Comparison of ENCODE assay signal across 20 mouse cellular contexts in genomic region chr19:36663918-36664317, GRCm38 (mm10).
DNase-seq lines count a peak whose midpoint lies in the region; ATAC-seq and TF ChIP-seq lines count a peak whose summit lies in the region.
"Had no signal": no experiment of that assay in that cellular context is flagged by ENCODE, and none has a peak within 500 bp of the region (broad histone marks: within the 10 kb centered on the region; RNA-seq: fewer than 3 reads in every experiment).

No protein-coding gene starts in this region.

- intact Hi-C loops in heart, adult 2 months (cut with DNase I), result no loop called here
- intact Hi-C loops in heart, postnatal 36 days (cut with DNase I), result no loop called here

- H3K9ac ChIP-seq in heart, adult 2 months (ENCODE audit: low read depth, low read length), result no peak overlapping the region
- H3K9ac ChIP-seq in heart, embryonic 13.5 days, result no peak overlapping the region
- H3K9ac ChIP-seq in liver, adult 2 months (ENCODE audit: low read depth, low read length), result no peak overlapping the region
- H3K9ac ChIP-seq: embryonic facial prominence, embryonic 12.5 days; hindbrain, embryonic 14.5 days; intestine, embryonic 15.5 days had no signal

- no peak overlapping the region for H3K4me3 ChIP-seq in heart, adult 2 months
- no peak overlapping the region for H3K4me3 ChIP-seq in heart, embryonic 13.5 days
- no peak overlapping the region for H3K4me3 ChIP-seq in liver, adult 2 months (ENCODE audit: insufficient read depth, low read depth, low read length)
- H3K4me3 ChIP-seq: embryonic facial prominence, embryonic 12.5 days; hindbrain, embryonic 10.5 days; intestine, embryonic 15.5 days had no signal

- TF ChIP-seq EP300 in heart, adult 2 months (IDR thresholded peaks at IDR 0.05; ENCODE audit: insufficient read depth, low read depth, low read length), result no peak

- H3K27me3 ChIP-seq in heart, adult 2 months (ENCODE audit: control insufficient read depth, insufficient read depth, low read length), result no peaks in the 10 kb centered on the region
- H3K27me3 ChIP-seq in heart, embryonic 13.5 days (replicated peaks), result no peaks in the 10 kb centered on the region
- no peaks in the 10 kb centered on the region for H3K27me3 ChIP-seq in liver, adult 2 months (ENCODE audit: control insufficient read depth, insufficient read depth, low read length)
- H3K27me3 ChIP-seq: embryonic facial prominence, embryonic 12.5 days; intestine, embryonic 15.5 days had no signal

- no peak for ATAC-seq in heart, embryonic 13.5 days (ENCODE audit: extremely low read depth, insufficient number of reproducible peaks, low FRiP score, low TSS enrichment)
- ATAC-seq: activated CD4-positive, CD25-positive, alpha-beta regulatory T cell, adult 4 months; forebrain, embryonic 16.5 days; intestine, embryonic 15.5 days; Patski had no signal

- H3K4me1 ChIP-seq in heart, adult 2 months (ENCODE audit: control insufficient read depth, insufficient read depth, low read length), result peaks cover 4% of the 10 kb centered on the region
- H3K4me1 ChIP-seq in heart, embryonic 13.5 days, result peaks cover 61% of the 10 kb centered on the region
- H3K4me1 ChIP-seq in liver, adult 2 months (ENCODE audit: control insufficient read depth, insufficient read depth, low read length), result peaks cover 11% of the 10 kb centered on the region
- H3K4me1 ChIP-seq: embryonic facial prominence, embryonic 12.5 days; intestine, embryonic 15.5 days had no signal

- 86% methylated on average over 2 of the region's 2 CpGs for WGBS in heart, adult 2 months
- WGBS in heart, embryonic 13.5 days, result 77% methylated on average over 2 of the region's 2 CpGs
- WGBS in liver, adult 2 months, result 23% methylated on average over 2 of the region's 2 CpGs

- no peak for DNase-seq in heart, adult 2 months
- no peak for DNase-seq in heart, postnatal 36 days
- DNase-seq in heart, adult 8-10 months (ENCODE audit: low spot score), result no peak
- peak; percentile 96 for DNase-seq in liver, adult 2 months (ENCODE audit: extremely low read depth, low read depth, low spot score)
- no peak for DNase-seq in liver
- no peak for DNase-seq in urinary bladder, postnatal 36 days (ENCODE audit: low spot score in 2 of 2)
- DNase-seq: adrenal gland, postnatal 14 days; cerebellum, adult 11-12 months; cerebellum, adult 9-10 months; cerebellum, postnatal 25 days; gastrocnemius, postnatal 10 days; kidney, adult 18-20 months had no signal

- peaks cover 2% of the 10 kb centered on the region; the same call in 1 of the 2 replicates for H3K36me3 ChIP-seq in heart, adult 2 months (ENCODE audit: control insufficient read depth, insufficient read depth, low read length)
- H3K36me3 ChIP-seq in heart, embryonic 13.5 days, result peaks cover 6% of the 10 kb centered on the region
- no peaks in the 10 kb centered on the region for H3K36me3 ChIP-seq in liver, adult 2 months (ENCODE audit: control insufficient read depth, insufficient read depth, low read length)
- H3K36me3 ChIP-seq: embryonic facial prominence, embryonic 12.5 days; hindbrain, embryonic 10.5 days; intestine, embryonic 15.5 days had no signal

- no peak for TF ChIP-seq POLR2A in heart, adult 2 months (IDR thresholded peaks at IDR 0.05; ENCODE audit: insufficient read depth, low read depth, low read length)
- TF ChIP-seq POLR2A in liver, adult 2 months (IDR thresholded peaks at IDR 0.05; ENCODE audit: extremely low read depth, insufficient read depth, low read length), result no peak

- no peak overlapping the region for H3K4me2 ChIP-seq in heart, embryonic 13.5 days
- H3K4me2 ChIP-seq: embryonic facial prominence, embryonic 12.5 days; hindbrain, embryonic 14.5 days; intestine, embryonic 15.5 days had no signal

- peak overlapping the region; percentile 47 for H3K27ac ChIP-seq in heart, adult 2 months
- peak overlapping the region; percentile 86 for H3K27ac ChIP-seq in heart, embryonic 13.5 days (replicated peaks)
- peak overlapping the region; percentile 81 for H3K27ac ChIP-seq in liver, adult 2 months (replicated peaks; ENCODE audit: insufficient read depth, low read depth, low read length)
- H3K27ac ChIP-seq: embryonic facial prominence, embryonic 12.5 days; hindbrain, embryonic 10.5 days; hindbrain, embryonic 14.5 days; intestine, embryonic 15.5 days had no signal

- H3K79me2 ChIP-seq in heart, adult 2 months (replicated peaks; ENCODE audit: control insufficient read depth, insufficient read depth, low read length), result no peaks in the 10 kb centered on the region
- no peaks in the 10 kb centered on the region for H3K79me2 ChIP-seq in liver, adult 2 months (ENCODE audit: control insufficient read depth, insufficient read depth, low read length)

- H3K9me3 ChIP-seq in heart, embryonic 13.5 days, result no peaks in the 10 kb centered on the region
- H3K9me3 ChIP-seq: embryonic facial prominence, embryonic 12.5 days; hindbrain, embryonic 10.5 days; intestine, embryonic 15.5 days had no signal

- no peak for TF ChIP-seq CTCF in heart, adult 2 months (IDR thresholded peaks at IDR 0.05)
- no peak for TF ChIP-seq CTCF in liver, adult 2 months (IDR thresholded peaks at IDR 0.05; ENCODE audit: low read depth, low read length)
